15 mouse cellular contexts compared by ENCODE assay signal in the genomic region with DNA sequence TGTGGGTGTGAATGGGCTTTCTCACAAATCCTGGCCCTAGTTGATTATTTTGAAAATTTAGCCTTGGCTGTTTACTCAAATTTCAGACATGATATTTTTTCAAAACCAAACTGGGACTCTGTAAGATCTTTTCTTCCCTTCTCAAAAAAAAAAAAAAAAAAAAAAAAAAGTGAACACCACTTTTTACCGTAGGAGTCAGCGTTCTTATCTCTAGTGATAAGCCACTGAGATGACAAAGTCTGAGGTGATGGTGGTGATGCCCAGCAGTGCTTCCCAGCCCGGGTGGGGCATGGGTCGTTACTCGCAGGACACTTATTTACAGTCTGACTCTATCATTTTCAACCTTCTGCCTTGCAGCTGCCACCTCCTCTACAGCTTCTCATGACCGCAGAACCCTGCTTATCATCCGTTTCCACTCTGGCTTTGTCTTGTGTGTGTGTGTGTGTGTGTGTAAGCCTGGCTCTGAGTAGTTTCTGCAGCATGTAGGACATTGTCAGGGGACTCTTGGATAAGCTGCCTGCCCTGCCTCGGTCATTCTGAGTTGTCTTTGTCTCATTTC.
DNase-seq lines count a peak whose midpoint lies in the region; ATAC-seq lines count a peak whose summit lies in the region.
"Had no signal": no experiment of that assay in that cellular context is flagged by ENCODE, and none has a peak within 500 bp of the region (broad histone marks: within the 10 kb centered on the region; RNA-seq: fewer than 3 reads in every experiment).

No protein-coding gene starts in this region.

- peak overlapping the region; percentile 38; the same call in 1 of the 2 replicates for H3K27ac ChIP-seq in heart, embryonic 10.5 days
- H3K27ac ChIP-seq in liver, embryonic 12.5 days, result no peak overlapping the region
- H3K27ac ChIP-seq: embryonic facial prominence, embryonic 15.5 days; hindbrain, embryonic 13.5 days had no signal

- no peaks in the 10 kb centered on the region for H3K36me3 ChIP-seq in heart, embryonic 10.5 days
- no peaks in the 10 kb centered on the region for H3K36me3 ChIP-seq in megakaryocyte, embryonic 14.5 days (replicated peaks; ENCODE audit: low read length)
- H3K36me3 ChIP-seq in liver, embryonic 12.5 days, result no peaks in the 10 kb centered on the region
- H3K36me3 ChIP-seq: embryonic facial prominence, embryonic 15.5 days; hindbrain, embryonic 13.5 days had no signal

- 6% methylated on average over 8 of the region's 8 CpGs for WGBS in heart, embryonic 10.5 days
- WGBS in liver, embryonic 12.5 days (ENCODE audit: insufficient replicate concordance), result 6% methylated on average over 8 of the region's 8 CpGs

- intact Hi-C loops in left cerebral cortex, postnatal 4 days (cut with DNase I), result no loop called here

- H3K27me3 ChIP-seq in heart, embryonic 10.5 days (ENCODE audit: insufficient read depth, poor library complexity, severe bottlenecking), result no peaks in the 10 kb centered on the region
- no peaks in the 10 kb centered on the region for H3K27me3 ChIP-seq in megakaryocyte, embryonic 14.5 days (replicated peaks)
- H3K27me3 ChIP-seq in liver, embryonic 12.5 days (replicated peaks), result no peaks in the 10 kb centered on the region
- H3K27me3 ChIP-seq: embryonic facial prominence, embryonic 15.5 days; hindbrain, embryonic 13.5 days had no signal

- DNase-seq in heart, embryonic 10.5 days (ENCODE audit: low spot score), result no peak
- DNase-seq in heart, adult 9 months (ENCODE audit: low spot score in 2 of 2), result no peak
- no peak for DNase-seq in left cerebral cortex, postnatal 4 days
- DNase-seq in kidney, adult 8-10 months, result no peak
- DNase-seq in gastrocnemius, adult 18-20 months (ENCODE audit: low spot score), result no peak
- DNase-seq: cerebellum, adult 8-10 months; kidney, postnatal 14 days; lung, adult 18-20 months; thymus, adult 2 months had no signal

- peaks cover 29% of the 10 kb centered on the region for H3K4me1 ChIP-seq in heart, embryonic 10.5 days
- peaks cover 20% of the 10 kb centered on the region for H3K4me1 ChIP-seq in megakaryocyte, embryonic 14.5 days
- peaks cover 9% of the 10 kb centered on the region for H3K4me1 ChIP-seq in liver, embryonic 12.5 days
- H3K4me1 ChIP-seq: embryonic facial prominence, embryonic 15.5 days had no signal

- 0 out of 2 replicates have a peak overlapping the region, but pooled peaks have one; percentile 8 for H3K4me3 ChIP-seq in heart, embryonic 10.5 days
- H3K4me3 ChIP-seq in megakaryocyte, embryonic 14.5 days (replicated peaks), result peak overlapping the region; percentile 23
- no peak overlapping the region for H3K4me3 ChIP-seq in liver, embryonic 12.5 days
- H3K4me3 ChIP-seq: embryonic facial prominence, embryonic 15.5 days; hindbrain, embryonic 13.5 days had no signal

- peak overlapping the region; percentile 16; the same call in 1 of the 2 replicates for H3K4me2 ChIP-seq in liver, embryonic 12.5 days
- H3K4me2 ChIP-seq: embryonic facial prominence, embryonic 15.5 days; hindbrain, embryonic 13.5 days had no signal

- no peak for ATAC-seq in megakaryocyte, adult 5-6 weeks (ENCODE audit: poor library complexity, severe bottlenecking)
- peak; percentile 89 for ATAC-seq in liver, embryonic 12.5 days
- ATAC-seq: intestine, embryonic 16.5 days had no signal

- H3K9me3 ChIP-seq in heart, embryonic 10.5 days, result no peaks in the 10 kb centered on the region
- H3K9me3 ChIP-seq in megakaryocyte, embryonic 14.5 days, result 0 out of 2 replicates have a peak, but pooled peaks cover 1% of the 10 kb centered on the region
- no peaks in the 10 kb centered on the region for H3K9me3 ChIP-seq in liver, embryonic 12.5 days (replicated peaks)
- H3K9me3 ChIP-seq: embryonic facial prominence, embryonic 15.5 days; hindbrain, embryonic 13.5 days had no signal

- H3K9ac ChIP-seq in liver, embryonic 12.5 days, result no peak overlapping the region
- H3K9ac ChIP-seq: embryonic facial prominence, embryonic 15.5 days; hindbrain, embryonic 13.5 days had no signal
